Mouse (Mus musculus): ENCODE data around the gene Mnd1. TPM values are rescaled to one million over a fixed set of nuclear protein-coding genes. Genes with fewer than 3 reads are reported as not detected.
A peak's percentile ranks its signal among the peaks of the same experiment; 100 is the strongest.

Gene Mnd1
- polyA plus RNA-seq, 1 experiment: 0.09 TPM

DNA sequence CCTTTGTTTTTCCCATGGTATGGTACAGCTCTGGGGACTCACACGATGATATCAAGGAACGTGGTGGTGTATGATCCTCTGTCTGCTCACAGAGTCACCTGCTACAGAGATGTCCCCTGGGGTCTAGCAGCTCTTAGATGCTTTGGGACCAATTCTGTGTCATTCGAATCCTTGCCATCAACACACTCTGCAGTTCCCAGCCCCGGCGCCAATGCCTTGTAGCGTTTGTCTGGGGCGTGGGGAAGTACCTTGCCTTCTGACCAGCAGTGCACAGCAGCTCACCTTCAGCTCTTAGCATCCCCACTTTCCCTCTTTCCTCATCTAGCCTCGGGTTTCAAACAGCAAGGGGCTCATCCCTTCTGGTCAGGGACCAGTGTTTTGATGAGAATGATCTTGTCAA lies 84.8 kb downstream of the Mnd1 start:
- H3K4me1 ChIP-seq (ENCODE audit: control insufficient read depth, insufficient read depth, insufficient read length): peaks cover 29% of the 10 kb centered on the region
- peak overlapping the region; percentile 58 for H3K27ac ChIP-seq (ENCODE audit: insufficient read depth, low read length)
- peak in 1 of 2 experiments; percentile 25 for DNase-seq (ENCODE audit: low read depth in 1 of 2, low spot score in 2 of 2)
- H3K36me3 ChIP-seq (ENCODE audit: control insufficient read depth, insufficient read depth, low read length): no peaks in the 10 kb centered on the region
- TF ChIP-seq CTCF (IDR thresholded peaks at IDR 0.05; ENCODE audit: extremely low read depth, insufficient read depth, insufficient read length, insufficient replicate concordance): no peak
- no peak for TF ChIP-seq POLR2A (IDR thresholded peaks at IDR 0.05; ENCODE audit: low read depth, low read length)
- no peaks in the 10 kb centered on the region for H3K27me3 ChIP-seq (ENCODE audit: control insufficient read depth, insufficient read depth, low read length)
- no peak overlapping the region for H3K4me3 ChIP-seq (ENCODE audit: extremely low read depth, insufficient read depth, insufficient read length)
- WGBS: 55% methylated on average over 8 of the region's 8 CpGs

DNA sequence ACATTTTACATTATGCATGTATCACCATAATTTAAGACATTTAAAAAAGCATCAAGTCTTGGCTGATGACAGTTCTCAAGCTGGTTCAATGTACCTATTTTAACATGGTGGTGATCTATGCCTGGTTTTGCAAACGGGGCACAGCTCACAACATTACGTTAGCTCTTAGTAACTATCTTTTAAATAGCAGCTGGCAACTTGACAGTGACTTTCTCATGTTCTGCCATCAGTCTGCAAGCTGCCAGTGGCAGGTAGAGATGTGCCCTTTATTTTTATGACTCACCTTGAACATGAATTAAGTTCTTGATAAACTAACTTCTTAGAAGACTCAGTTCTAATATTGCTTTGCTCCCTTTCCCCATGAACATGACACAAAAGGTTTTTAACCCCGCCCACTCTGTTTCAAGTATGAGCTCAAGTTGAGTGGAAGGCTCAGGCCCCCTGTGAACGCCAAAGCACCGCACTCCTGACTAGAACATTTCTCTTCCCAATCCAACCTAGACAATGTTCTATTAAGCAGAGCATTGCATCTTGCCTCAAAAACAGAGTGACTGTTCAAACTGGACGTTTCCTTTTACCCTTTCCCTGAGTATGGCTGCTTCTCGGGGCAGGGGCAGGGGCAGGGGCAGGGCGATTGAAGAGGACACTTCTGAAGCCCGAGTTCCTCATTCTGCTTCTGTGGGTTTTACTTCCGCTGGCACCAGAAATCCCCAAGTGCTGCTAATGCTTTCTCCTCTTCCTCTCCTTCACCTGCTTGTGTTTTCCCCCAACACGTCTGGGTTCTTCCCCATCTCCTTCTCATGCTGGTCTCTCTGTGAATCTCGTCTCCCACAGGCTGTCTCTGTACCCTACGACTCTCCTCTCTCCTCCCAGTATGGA lies 86.5 kb downstream of the Mnd1 start:
- no peak for TF ChIP-seq CTCF (IDR thresholded peaks at IDR 0.05; ENCODE audit: extremely low read depth, insufficient read depth, insufficient read length, insufficient replicate concordance)
- TF ChIP-seq POLR2A (IDR thresholded peaks at IDR 0.05; ENCODE audit: low read depth, low read length): no peak
- peaks cover 29% of the 10 kb centered on the region; the same call in 1 of the 2 replicates for H3K4me1 ChIP-seq (ENCODE audit: control insufficient read depth, insufficient read depth, insufficient read length)
- no peak overlapping the region for H3K4me3 ChIP-seq (ENCODE audit: extremely low read depth, insufficient read depth, insufficient read length)
- WGBS: 16% methylated on average over 13 of the region's 13 CpGs
- peak; percentile 66 to 76 for DNase-seq (ENCODE audit: low read depth in 1 of 2, low spot score in 2 of 2)
- peak overlapping the region; percentile 81 for H3K27ac ChIP-seq (ENCODE audit: insufficient read depth, low read length)
- no peaks in the 10 kb centered on the region for H3K36me3 ChIP-seq (ENCODE audit: control insufficient read depth, insufficient read depth, low read length)
- no peaks in the 10 kb centered on the region for H3K27me3 ChIP-seq (ENCODE audit: control insufficient read depth, insufficient read depth, low read length)

DNA sequence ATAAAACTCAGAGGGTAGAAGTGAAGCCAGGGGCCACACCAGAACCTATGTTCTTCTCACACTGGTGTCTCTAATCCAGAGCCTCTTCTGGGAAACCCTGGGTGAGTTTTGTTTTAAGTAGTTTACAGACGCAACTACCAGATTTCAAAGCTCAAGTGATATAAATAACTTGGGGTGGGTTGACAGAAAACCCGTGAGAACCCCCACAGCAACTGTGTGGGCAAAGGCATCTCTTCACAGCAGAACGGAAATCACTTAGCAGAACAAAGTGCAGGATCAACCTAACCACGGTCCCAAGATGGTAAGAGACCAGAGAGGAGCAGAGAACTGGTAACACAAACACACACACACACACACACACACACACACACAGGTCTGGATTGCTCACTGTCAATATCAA lies 89.8 kb downstream of the Mnd1 start:
- WGBS: 24% methylated on average over 4 of the region's 4 CpGs
- Histone ChIP-seq H3K36me3 (ENCODE audit: control insufficient read depth, insufficient read depth, low read length) (no peaks in the 10 kb centered on the region), H3K4me1 (ENCODE audit: control insufficient read depth, insufficient read depth, insufficient read length) (peaks cover 38% of the 10 kb centered on the region; the same call in 1 of the 2 replicates), H3K27me3 (ENCODE audit: control insufficient read depth, insufficient read depth, low read length) (no peaks in the 10 kb centered on the region), H3K4me3 (ENCODE audit: extremely low read depth, insufficient read depth, insufficient read length) (no peak overlapping the region), H3K27ac (ENCODE audit: insufficient read depth, low read length) (peak overlapping the region; percentile 63; the same call in 1 of the 2 replicates)
- peak; percentile 38 to 45 for DNase-seq (ENCODE audit: low read depth in 1 of 2, low spot score in 2 of 2)
- TF ChIP-seq CTCF (IDR thresholded peaks at IDR 0.05; ENCODE audit: extremely low read depth, insufficient read depth, insufficient read length, insufficient replicate concordance) (no peak), POLR2A (IDR thresholded peaks at IDR 0.05; ENCODE audit: low read depth, low read length) (no peak)

DNA sequence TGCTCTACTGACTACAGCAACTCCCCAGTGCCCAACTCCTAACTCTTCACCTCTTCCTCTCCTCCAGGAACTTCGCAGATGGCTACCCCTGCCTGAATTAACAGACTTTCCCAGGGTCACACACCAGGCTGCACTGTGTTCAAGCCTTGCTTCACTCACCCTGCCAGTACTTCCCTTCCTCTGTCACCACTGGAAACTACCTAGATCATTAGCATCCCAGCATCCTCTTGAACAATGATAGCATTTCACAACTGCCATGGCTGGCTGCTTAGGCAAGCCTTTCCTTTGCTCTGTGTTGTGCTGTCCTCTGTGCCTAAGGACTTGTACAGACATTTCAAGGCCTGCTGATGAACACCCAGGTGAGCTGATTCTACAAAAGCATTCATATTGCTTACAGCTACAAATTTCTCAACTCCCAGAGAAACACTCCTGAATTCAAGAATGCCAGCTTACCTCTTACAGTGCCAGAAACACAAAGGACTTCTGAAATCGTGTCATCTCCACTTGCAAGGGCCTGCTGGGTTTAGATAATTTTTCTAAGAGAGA lies 92.1 kb downstream of the Mnd1 start:
- WGBS: 75% methylated on average over 2 of the region's 2 CpGs
- no peaks in the 10 kb centered on the region for H3K36me3 ChIP-seq (ENCODE audit: control insufficient read depth, insufficient read depth, low read length)
- no peak overlapping the region for H3K4me3 ChIP-seq (ENCODE audit: extremely low read depth, insufficient read depth, insufficient read length)
- H3K4me1 ChIP-seq (ENCODE audit: control insufficient read depth, insufficient read depth, insufficient read length): peaks cover 25% of the 10 kb centered on the region; the same call in 1 of the 2 replicates
- no peak for DNase-seq (ENCODE audit: low read depth in 1 of 2, low spot score in 2 of 2)
- H3K27ac ChIP-seq (ENCODE audit: insufficient read depth, low read length): peak overlapping the region; percentile 45; the same call in 1 of the 2 replicates
- H3K27me3 ChIP-seq (ENCODE audit: control insufficient read depth, insufficient read depth, low read length): no peaks in the 10 kb centered on the region
- TF ChIP-seq CTCF (IDR thresholded peaks at IDR 0.05; ENCODE audit: extremely low read depth, insufficient read depth, insufficient read length, insufficient replicate concordance) (no peak), POLR2A (IDR thresholded peaks at IDR 0.05; ENCODE audit: low read depth, low read length) (no peak)

DNA sequence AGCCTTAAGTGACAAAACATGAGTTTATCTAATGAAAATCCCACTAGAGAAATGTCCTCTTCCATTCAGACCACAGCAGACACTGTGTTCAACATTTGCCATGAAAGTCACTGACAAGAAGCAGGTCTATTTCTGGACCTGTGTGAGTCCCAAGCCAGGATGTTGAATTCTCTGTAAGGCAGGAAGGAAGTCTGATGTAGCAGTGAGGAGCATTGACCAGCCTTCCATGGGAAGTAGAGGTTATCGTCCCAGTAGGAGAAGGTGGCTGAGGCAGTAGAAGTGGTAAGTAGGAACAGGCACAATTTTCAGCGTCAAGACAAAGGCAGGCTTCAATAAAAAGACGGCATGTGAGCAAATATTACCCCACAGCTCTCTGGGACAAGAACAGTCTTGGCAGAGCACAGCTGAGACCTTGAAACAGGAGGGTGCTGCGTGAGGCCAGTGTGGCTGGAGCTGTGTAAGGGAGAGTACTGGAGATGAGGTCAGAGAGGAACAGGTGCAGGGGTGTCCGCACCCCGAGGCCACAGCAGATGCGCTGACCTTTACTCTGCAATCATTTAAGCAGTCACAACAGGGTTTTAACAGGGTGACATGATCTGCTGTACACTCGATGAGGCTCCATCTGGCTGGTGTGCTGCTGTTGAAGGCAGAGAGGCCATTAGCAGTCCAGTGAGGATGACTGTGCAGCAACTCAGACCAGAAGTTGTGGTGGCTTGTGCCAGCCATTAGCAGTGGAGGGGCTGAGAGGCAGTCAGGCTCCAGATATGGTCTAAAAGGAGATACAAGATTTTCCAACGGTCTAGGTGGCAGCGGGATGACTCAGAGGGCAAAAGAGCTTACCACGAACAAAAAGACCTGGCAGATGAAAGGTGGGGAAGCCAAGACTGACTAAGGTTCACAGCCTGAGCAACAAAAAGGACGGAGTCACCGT lies 93.8 kb downstream of the Mnd1 start:
- Histone ChIP-seq H3K27ac (ENCODE audit: insufficient read depth, low read length) (no peak overlapping the region), H3K36me3 (ENCODE audit: control insufficient read depth, insufficient read depth, low read length) (no peaks in the 10 kb centered on the region), H3K4me1 (ENCODE audit: control insufficient read depth, insufficient read depth, insufficient read length) (peaks cover 21% of the 10 kb centered on the region; the same call in 1 of the 2 replicates), H3K4me3 (ENCODE audit: extremely low read depth, insufficient read depth, insufficient read length) (no peak overlapping the region), H3K27me3 (ENCODE audit: control insufficient read depth, insufficient read depth, low read length) (no peaks in the 10 kb centered on the region)
- TF ChIP-seq CTCF (IDR thresholded peaks at IDR 0.05; ENCODE audit: extremely low read depth, insufficient read depth, insufficient read length, insufficient replicate concordance): no peak
- TF ChIP-seq POLR2A (IDR thresholded peaks at IDR 0.05; ENCODE audit: low read depth, low read length): no peak
- 50% methylated on average over 13 of the region's 13 CpGs for WGBS
- no peak for DNase-seq (ENCODE audit: low read depth in 1 of 2, low spot score in 2 of 2)

DNA sequence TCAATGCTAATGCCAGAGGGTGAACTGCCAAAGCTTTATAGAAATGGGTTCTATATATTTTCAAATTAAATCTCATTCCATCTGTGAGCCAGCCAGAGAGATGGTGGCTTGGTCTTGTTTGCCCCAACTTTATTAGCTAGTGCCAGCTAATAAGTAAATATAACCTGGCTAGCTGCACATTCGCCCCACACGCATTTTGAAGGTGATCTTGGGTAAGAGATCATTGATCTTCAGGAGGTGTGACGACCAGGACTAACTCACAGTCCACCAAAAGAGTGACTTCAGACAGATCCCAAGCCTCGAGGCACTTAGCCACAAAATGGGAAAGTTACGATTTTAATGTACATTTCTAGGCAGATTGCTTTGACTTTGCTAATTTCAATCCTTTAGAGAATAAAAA lies 94.6 kb downstream of the Mnd1 start:
- no peak overlapping the region for H3K4me3 ChIP-seq (ENCODE audit: extremely low read depth, insufficient read depth, insufficient read length)
- DNase-seq (ENCODE audit: low read depth in 1 of 2, low spot score in 2 of 2): no peak
- H3K27ac ChIP-seq (ENCODE audit: insufficient read depth, low read length): no peak overlapping the region
- no peaks in the 10 kb centered on the region for H3K36me3 ChIP-seq (ENCODE audit: control insufficient read depth, insufficient read depth, low read length)
- peaks cover 21% of the 10 kb centered on the region; the same call in 1 of the 2 replicates for H3K4me1 ChIP-seq (ENCODE audit: control insufficient read depth, insufficient read depth, insufficient read length)
- no peaks in the 10 kb centered on the region for H3K27me3 ChIP-seq (ENCODE audit: control insufficient read depth, insufficient read depth, low read length)
- TF ChIP-seq POLR2A (IDR thresholded peaks at IDR 0.05; ENCODE audit: low read depth, low read length) (no peak), CTCF (IDR thresholded peaks at IDR 0.05; ENCODE audit: extremely low read depth, insufficient read depth, insufficient read length, insufficient replicate concordance) (no peak)
- 92% methylated on average over 5 of the region's 5 CpGs for WGBS

Measured in spleen, adult 2 months (tissue).